Mouse (Mus musculus): Measurements from ENCODE around the gene Rbfox1. TPM values are rescaled to one million over a fixed set of nuclear protein-coding genes. Genes with fewer than 3 reads are reported as not detected.

Gene Rbfox1
- polyA plus RNA-seq, 1 experiment, result not detected

GRCm38 (mm10) chr16:6242468-6242867, 357.3 kb downstream of the Rbfox1 start:
- TF ChIP-seq POLR2A (IDR thresholded peaks at IDR 0.05; ENCODE audit: insufficient read depth, low read length) (no peak), EP300 (IDR thresholded peaks at IDR 0.05; ENCODE audit: insufficient read depth, low read depth, low read length) (no peak), CTCF (IDR thresholded peaks at IDR 0.05; ENCODE audit: low read depth, low read length) (no peak)
- Histone ChIP-seq H3K27ac (ENCODE audit: insufficient read depth, low read length) (no peak overlapping the region), H3K9me3 (replicated peaks; ENCODE audit: control insufficient read depth, insufficient read depth, low read length, poor library complexity, severe bottlenecking) (no peaks in the 10 kb centered on the region), H3K27me3 (ENCODE audit: control insufficient read depth, insufficient read depth, low read length, poor library complexity, severe bottlenecking) (no peaks in the 10 kb centered on the region), H3K4me1 (ENCODE audit: control insufficient read depth, insufficient read depth, low read length) (no peaks in the 10 kb centered on the region), H3K9ac (ENCODE audit: low read depth, poor library complexity, severe bottlenecking) (no peak overlapping the region), H3K36me3 (ENCODE audit: control insufficient read depth, insufficient read depth, low read length, poor library complexity, severe bottlenecking) (no peaks in the 10 kb centered on the region), H3K4me3 (ENCODE audit: low read depth, low read length) (no peak overlapping the region)

GRCm38 (mm10) chr16:6247569-6247968, 362.4 kb downstream of the Rbfox1 start:
- no peaks in the 10 kb centered on the region for H3K36me3 ChIP-seq (ENCODE audit: control insufficient read depth, insufficient read depth, low read length, poor library complexity, severe bottlenecking)
- H3K9me3 ChIP-seq (replicated peaks; ENCODE audit: control insufficient read depth, insufficient read depth, low read length, poor library complexity, severe bottlenecking), result no peaks in the 10 kb centered on the region
- H3K4me1 ChIP-seq (ENCODE audit: control insufficient read depth, insufficient read depth, low read length), result no peaks in the 10 kb centered on the region
- no peak overlapping the region for H3K4me3 ChIP-seq (ENCODE audit: low read depth, low read length)
- no peak overlapping the region for H3K27ac ChIP-seq (ENCODE audit: insufficient read depth, low read length)
- no peaks in the 10 kb centered on the region for H3K27me3 ChIP-seq (ENCODE audit: control insufficient read depth, insufficient read depth, low read length, poor library complexity, severe bottlenecking)
- TF ChIP-seq EP300 (IDR thresholded peaks at IDR 0.05; ENCODE audit: insufficient read depth, low read depth, low read length) (no peak), CTCF (IDR thresholded peaks at IDR 0.05; ENCODE audit: low read depth, low read length) (no peak), POLR2A (IDR thresholded peaks at IDR 0.05; ENCODE audit: insufficient read depth, low read length) (no peak)
- no peak overlapping the region for H3K9ac ChIP-seq (ENCODE audit: low read depth, poor library complexity, severe bottlenecking)

GRCm38 (mm10) chr16:6264557-6264956, 379.4 kb downstream of the Rbfox1 start:
- TF ChIP-seq POLR2A (IDR thresholded peaks at IDR 0.05; ENCODE audit: insufficient read depth, low read length), result no peak
- TF ChIP-seq EP300 (IDR thresholded peaks at IDR 0.05; ENCODE audit: insufficient read depth, low read depth, low read length), result no peak
- TF ChIP-seq CTCF (IDR thresholded peaks at IDR 0.05; ENCODE audit: low read depth, low read length), result no peak
- no peaks in the 10 kb centered on the region for H3K9me3 ChIP-seq (replicated peaks; ENCODE audit: control insufficient read depth, insufficient read depth, low read length, poor library complexity, severe bottlenecking)
- H3K4me3 ChIP-seq (ENCODE audit: low read depth, low read length), result no peak overlapping the region
- no peaks in the 10 kb centered on the region for H3K27me3 ChIP-seq (ENCODE audit: control insufficient read depth, insufficient read depth, low read length, poor library complexity, severe bottlenecking)
- no peaks in the 10 kb centered on the region for H3K36me3 ChIP-seq (ENCODE audit: control insufficient read depth, insufficient read depth, low read length, poor library complexity, severe bottlenecking)
- H3K27ac ChIP-seq (ENCODE audit: insufficient read depth, low read length), result no peak overlapping the region
- no peaks in the 10 kb centered on the region for H3K4me1 ChIP-seq (ENCODE audit: control insufficient read depth, insufficient read depth, low read length)
- no peak overlapping the region for H3K9ac ChIP-seq (ENCODE audit: low read depth, poor library complexity, severe bottlenecking)

GRCm38 (mm10) chr16:6265610-6266009, 380.5 kb downstream of the Rbfox1 start:
- Histone ChIP-seq H3K36me3 (ENCODE audit: control insufficient read depth, insufficient read depth, low read length, poor library complexity, severe bottlenecking) (no peaks in the 10 kb centered on the region), H3K27ac (ENCODE audit: insufficient read depth, low read length) (no peak overlapping the region), H3K27me3 (ENCODE audit: control insufficient read depth, insufficient read depth, low read length, poor library complexity, severe bottlenecking) (no peaks in the 10 kb centered on the region), H3K4me3 (ENCODE audit: low read depth, low read length) (no peak overlapping the region), H3K9me3 (replicated peaks; ENCODE audit: control insufficient read depth, insufficient read depth, low read length, poor library complexity, severe bottlenecking) (no peaks in the 10 kb centered on the region), H3K9ac (ENCODE audit: low read depth, poor library complexity, severe bottlenecking) (no peak overlapping the region), H3K4me1 (ENCODE audit: control insufficient read depth, insufficient read depth, low read length) (no peaks in the 10 kb centered on the region)
- TF ChIP-seq POLR2A (IDR thresholded peaks at IDR 0.05; ENCODE audit: insufficient read depth, low read length) (no peak), CTCF (IDR thresholded peaks at IDR 0.05; ENCODE audit: low read depth, low read length) (no peak), EP300 (IDR thresholded peaks at IDR 0.05; ENCODE audit: insufficient read depth, low read depth, low read length) (no peak)

- Histone ChIP-seq H3K27ac (ENCODE audit: insufficient read depth, low read length) (no peak overlapping the region), H3K4me1 (ENCODE audit: control insufficient read depth, insufficient read depth, low read length) (no peaks in the 10 kb centered on the region), H3K27me3 (ENCODE audit: control insufficient read depth, insufficient read depth, low read length, poor library complexity, severe bottlenecking) (no peaks in the 10 kb centered on the region), H3K4me3 (ENCODE audit: low read depth, low read length) (no peak overlapping the region), H3K9me3 (replicated peaks; ENCODE audit: control insufficient read depth, insufficient read depth, low read length, poor library complexity, severe bottlenecking) (no peaks in the 10 kb centered on the region), H3K9ac (ENCODE audit: low read depth, poor library complexity, severe bottlenecking) (no peak overlapping the region), H3K36me3 (ENCODE audit: control insufficient read depth, insufficient read depth, low read length, poor library complexity, severe bottlenecking) (no peaks in the 10 kb centered on the region)
- TF ChIP-seq CTCF (IDR thresholded peaks at IDR 0.05; ENCODE audit: low read depth, low read length) (no peak), EP300 (IDR thresholded peaks at IDR 0.05; ENCODE audit: insufficient read depth, low read depth, low read length) (no peak), POLR2A (IDR thresholded peaks at IDR 0.05; ENCODE audit: insufficient read depth, low read length) (no peak)
Observed at GRCm38 (mm10) chr16:6271596-6272370, 386.6 kb downstream of the Rbfox1 start.

GRCm38 (mm10) chr16:6283496-6283895, 398.3 kb downstream of the Rbfox1 start:
- Histone ChIP-seq H3K27me3 (ENCODE audit: control insufficient read depth, insufficient read depth, low read length, poor library complexity, severe bottlenecking) (no peaks in the 10 kb centered on the region), H3K9ac (ENCODE audit: low read depth, poor library complexity, severe bottlenecking) (no peak overlapping the region), H3K4me1 (ENCODE audit: control insufficient read depth, insufficient read depth, low read length) (no peaks in the 10 kb centered on the region), H3K4me3 (ENCODE audit: low read depth, low read length) (no peak overlapping the region), H3K27ac (ENCODE audit: insufficient read depth, low read length) (no peak overlapping the region), H3K36me3 (ENCODE audit: control insufficient read depth, insufficient read depth, low read length, poor library complexity, severe bottlenecking) (no peaks in the 10 kb centered on the region), H3K9me3 (replicated peaks; ENCODE audit: control insufficient read depth, insufficient read depth, low read length, poor library complexity, severe bottlenecking) (no peaks in the 10 kb centered on the region)
- no peak for TF ChIP-seq POLR2A (IDR thresholded peaks at IDR 0.05; ENCODE audit: insufficient read depth, low read length)
- no peak for TF ChIP-seq CTCF (IDR thresholded peaks at IDR 0.05; ENCODE audit: low read depth, low read length)
- no peak for TF ChIP-seq EP300 (IDR thresholded peaks at IDR 0.05; ENCODE audit: insufficient read depth, low read depth, low read length)
